Mouse (Mus musculus): ENCODE measurements at regions not wholly inside any gene's neighbourhood (a gene's known extent, or its start where the extent isn't known, plus 50 kb on each side); places are given as distances from the start of the nearest gene placed in this dataset.

GRCm38 (mm10) chr10:120706684-120707290 lies 192.1 kb downstream of the Msrb3 start:
- no peak overlapping the region for H3K27ac ChIP-seq (replicated peaks in 1 of 2; ENCODE audit: control insufficient read depth in 1 of 2, insufficient read depth in 1 of 2, low read depth in 2 of 2, low read length in 2 of 2)
- no peak overlapping the region for H3K4me2 ChIP-seq (ENCODE audit: low read length)
- no peaks in the 10 kb centered on the region for H3K9me3 ChIP-seq (ENCODE audit: control insufficient read depth, low read length)
- H3K4me3 ChIP-seq (ENCODE audit: control insufficient read depth in 1 of 2, insufficient read depth in 1 of 2, low read depth in 1 of 2, low read length in 2 of 2), result no peak overlapping the region
- H3K9ac ChIP-seq (ENCODE audit: low read length), result no peak overlapping the region
- no peaks in the 10 kb centered on the region for H3K36me3 ChIP-seq (ENCODE audit: control insufficient read depth, insufficient read depth, low read length)
- H3K27me3 ChIP-seq (ENCODE audit: control insufficient read depth, insufficient read depth, low read length), result no peaks in the 10 kb centered on the region
- WGBS, result 24% methylated on average over 7 of the region's 7 CpGs
- ATAC-seq (ENCODE audit: insufficient number of reproducible peaks, insufficient read depth, low FRiP score, low read depth), result no peak
- H3K4me1 ChIP-seq (ENCODE audit: control insufficient read depth in 2 of 2, insufficient read depth in 2 of 2, low read length in 2 of 2), result peaks cover 13 to 17% of the 10 kb centered on the region in 2 experiments

GRCm38 (mm10) chr10:120701833-120702232 lies 197.1 kb downstream of the Msrb3 start:
- ATAC-seq (ENCODE audit: insufficient number of reproducible peaks, insufficient read depth, low FRiP score, low read depth), result 0 out of 2 replicates have a peak, but pooled peaks have one; percentile 50
- no peak overlapping the region for H3K9ac ChIP-seq (ENCODE audit: low read length)
- H3K27ac ChIP-seq (replicated peaks in 1 of 2; ENCODE audit: control insufficient read depth in 1 of 2, insufficient read depth in 1 of 2, low read depth in 2 of 2, low read length in 2 of 2), result no peak overlapping the region
- 14% methylated on average over 11 of the region's 11 CpGs for WGBS
- peaks cover 10 to 12% of the 10 kb centered on the region in 2 experiments for H3K4me1 ChIP-seq (ENCODE audit: control insufficient read depth in 2 of 2, insufficient read depth in 2 of 2, low read length in 2 of 2)
- H3K36me3 ChIP-seq (ENCODE audit: control insufficient read depth, insufficient read depth, low read length), result no peaks in the 10 kb centered on the region
- no peaks in the 10 kb centered on the region for H3K9me3 ChIP-seq (ENCODE audit: control insufficient read depth, low read length)
- H3K4me2 ChIP-seq (ENCODE audit: low read length), result no peak overlapping the region; the same call in 1 of the 2 replicates
- H3K4me3 ChIP-seq (ENCODE audit: control insufficient read depth in 1 of 2, insufficient read depth in 1 of 2, low read depth in 1 of 2, low read length in 2 of 2), result no peak overlapping the region
- no peaks in the 10 kb centered on the region for H3K27me3 ChIP-seq (ENCODE audit: control insufficient read depth, insufficient read depth, low read length)

DNA sequence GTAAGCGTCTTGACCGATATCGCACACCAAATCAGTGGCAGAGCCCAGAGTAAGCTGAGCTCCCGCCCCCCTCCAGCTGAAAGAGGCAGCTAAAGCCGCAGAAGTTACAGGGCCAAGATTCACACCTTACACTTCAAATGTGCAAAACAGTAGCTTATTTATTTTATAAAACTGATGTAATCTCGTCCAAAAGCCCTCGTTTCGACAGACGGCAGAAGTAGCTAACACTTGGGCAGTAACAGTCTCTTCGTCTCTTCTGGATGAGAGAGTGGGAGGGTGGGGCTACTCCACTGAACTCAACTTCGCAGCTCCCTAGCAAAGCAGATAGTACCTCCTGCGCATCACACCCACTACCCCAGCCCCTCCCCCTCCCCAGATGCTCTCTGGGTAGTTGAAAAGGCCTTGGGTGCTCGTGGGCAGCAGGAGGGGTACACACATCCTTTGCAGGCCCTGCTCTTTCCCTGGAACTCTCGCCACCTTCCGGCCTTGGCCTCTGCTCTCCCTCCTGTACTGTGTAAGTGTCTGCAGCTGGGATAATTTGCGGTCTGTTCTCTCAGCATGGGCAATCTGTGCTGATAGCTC lies 201.5 kb downstream of the Msrb3 start:
- Histone ChIP-seq H3K9me3 (ENCODE audit: control insufficient read depth, low read length) (no peaks in the 10 kb centered on the region), H3K4me2 (ENCODE audit: low read length) (peak overlapping the region; percentile 50), H3K27me3 (ENCODE audit: control insufficient read depth, insufficient read depth, low read length) (no peaks in the 10 kb centered on the region), H3K4me3 (ENCODE audit: control insufficient read depth in 1 of 2, insufficient read depth in 1 of 2, low read depth in 1 of 2, low read length in 2 of 2) (0 out of 4 replicates have a peak overlapping the region, but pooled peaks of 1 of the 2 experiments have one; percentile 3), H3K9ac (ENCODE audit: low read length) (0 out of 2 replicates have a peak overlapping the region, but pooled peaks have one; percentile 42), H3K27ac (replicated peaks in 1 of 2; ENCODE audit: control insufficient read depth in 1 of 2, insufficient read depth in 1 of 2, low read depth in 2 of 2, low read length in 2 of 2) (peak overlapping the region in 1 of 2 experiments; percentile 64; a peak in 2 of 4 replicates), H3K4me1 (ENCODE audit: control insufficient read depth in 2 of 2, insufficient read depth in 2 of 2, low read length in 2 of 2) (peaks cover 22 to 36% of the 10 kb centered on the region in 2 experiments), H3K36me3 (ENCODE audit: control insufficient read depth, insufficient read depth, low read length) (no peaks in the 10 kb centered on the region)
- WGBS, result 14% methylated on average over 16 of the region's 16 CpGs
- ATAC-seq (ENCODE audit: insufficient number of reproducible peaks, insufficient read depth, low FRiP score, low read depth), result peak; percentile 73; the same call in 1 of the 2 replicates

- Histone ChIP-seq H3K27ac (replicated peaks in 1 of 2; ENCODE audit: control insufficient read depth in 1 of 2, insufficient read depth in 1 of 2, low read depth in 2 of 2, low read length in 2 of 2) (no peak overlapping the region), H3K4me3 (ENCODE audit: control insufficient read depth in 1 of 2, insufficient read depth in 1 of 2, low read depth in 1 of 2, low read length in 2 of 2) (no peak overlapping the region), H3K36me3 (ENCODE audit: control insufficient read depth, insufficient read depth, low read length) (no peaks in the 10 kb centered on the region), H3K9me3 (ENCODE audit: control insufficient read depth, low read length) (no peaks in the 10 kb centered on the region), H3K9ac (ENCODE audit: low read length) (no peak overlapping the region), H3K4me1 (ENCODE audit: control insufficient read depth in 2 of 2, insufficient read depth in 2 of 2, low read length in 2 of 2) (peaks cover 20 to 44% of the 10 kb centered on the region in 2 experiments), H3K27me3 (ENCODE audit: control insufficient read depth, insufficient read depth, low read length) (no peaks in the 10 kb centered on the region), H3K4me2 (ENCODE audit: low read length) (peak overlapping the region; percentile 50; the same call in 1 of the 2 replicates)
- 33% methylated on average over 2 of the region's 2 CpGs for WGBS
- ATAC-seq (ENCODE audit: insufficient number of reproducible peaks, insufficient read depth, low FRiP score, low read depth), result no peak
These were observed 202.4 kb downstream of the Msrb3 start for GRCm38 (mm10) chr10:120696481-120696880.

DNA sequence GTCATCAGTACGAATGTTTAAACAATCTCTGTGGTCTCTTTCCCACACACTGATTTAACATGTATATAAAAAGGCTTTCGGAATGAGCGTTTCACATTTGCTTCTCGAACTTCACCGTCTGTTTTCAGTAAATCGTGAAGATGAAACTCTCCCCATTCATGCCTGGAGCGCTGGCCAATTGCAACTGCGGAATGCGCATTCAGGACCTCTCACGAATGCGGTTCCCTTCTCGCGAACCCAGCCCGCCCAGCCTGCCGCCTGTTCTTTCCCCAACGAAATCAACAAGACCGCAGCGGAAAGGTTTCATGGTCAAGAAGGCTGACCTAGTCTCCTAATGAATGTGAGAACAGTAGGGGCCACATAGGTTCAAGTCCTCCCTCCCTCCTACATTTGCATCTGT lies 204.4 kb downstream of the Msrb3 start:
- 12% methylated on average over 18 of the region's 18 CpGs for WGBS
- Histone ChIP-seq H3K36me3 (ENCODE audit: control insufficient read depth, insufficient read depth, low read length) (no peaks in the 10 kb centered on the region), H3K9me3 (ENCODE audit: control insufficient read depth, low read length) (no peaks in the 10 kb centered on the region), H3K27ac (replicated peaks in 1 of 2; ENCODE audit: control insufficient read depth in 1 of 2, insufficient read depth in 1 of 2, low read depth in 2 of 2, low read length in 2 of 2) (peak overlapping the region in 1 of 2 experiments; percentile 39; a peak in 2 of 4 replicates), H3K4me2 (ENCODE audit: low read length) (peak overlapping the region; percentile 50), H3K4me3 (ENCODE audit: control insufficient read depth in 1 of 2, insufficient read depth in 1 of 2, low read depth in 1 of 2, low read length in 2 of 2) (peak overlapping the region; percentile 3 to 5; a peak in 1 of 4 replicates), H3K4me1 (ENCODE audit: control insufficient read depth in 2 of 2, insufficient read depth in 2 of 2, low read length in 2 of 2) (peaks cover 20 to 45% of the 10 kb centered on the region in 2 experiments), H3K27me3 (ENCODE audit: control insufficient read depth, insufficient read depth, low read length) (no peaks in the 10 kb centered on the region), H3K9ac (ENCODE audit: low read length) (0 out of 2 replicates have a peak overlapping the region, but pooled peaks have one; percentile 18)
- no peak for ATAC-seq (ENCODE audit: insufficient number of reproducible peaks, insufficient read depth, low FRiP score, low read depth)

GRCm38 (mm10) chr10:120691451-120691850 lies 207.4 kb downstream of the Msrb3 start:
- Histone ChIP-seq H3K4me2 (ENCODE audit: low read length) (no peak overlapping the region), H3K9me3 (ENCODE audit: control insufficient read depth, low read length) (no peaks in the 10 kb centered on the region), H3K4me1 (ENCODE audit: control insufficient read depth in 2 of 2, insufficient read depth in 2 of 2, low read length in 2 of 2) (peaks cover 14 to 36% of the 10 kb centered on the region in 2 experiments), H3K36me3 (ENCODE audit: control insufficient read depth, insufficient read depth, low read length) (no peaks in the 10 kb centered on the region), H3K27ac (replicated peaks in 1 of 2; ENCODE audit: control insufficient read depth in 1 of 2, insufficient read depth in 1 of 2, low read depth in 2 of 2, low read length in 2 of 2) (0 out of 4 replicates have a peak overlapping the region, but pooled peaks of 1 of the 2 experiments have one; percentile 38), H3K4me3 (ENCODE audit: control insufficient read depth in 1 of 2, insufficient read depth in 1 of 2, low read depth in 1 of 2, low read length in 2 of 2) (no peak overlapping the region), H3K27me3 (ENCODE audit: control insufficient read depth, insufficient read depth, low read length) (no peaks in the 10 kb centered on the region), H3K9ac (ENCODE audit: low read length) (no peak overlapping the region)
- no peak for ATAC-seq (ENCODE audit: insufficient number of reproducible peaks, insufficient read depth, low FRiP score, low read depth)
- WGBS, result 51% methylated on average over 3 of the region's 3 CpGs

- no peak overlapping the region for H3K4me3 ChIP-seq (ENCODE audit: control insufficient read depth in 1 of 2, insufficient read depth in 1 of 2, low read depth in 1 of 2, low read length in 2 of 2)
- H3K9me3 ChIP-seq (ENCODE audit: control insufficient read depth, low read length), result no peaks in the 10 kb centered on the region
- WGBS, result 17% methylated on average over 10 of the region's 10 CpGs
- no peak overlapping the region for H3K9ac ChIP-seq (ENCODE audit: low read length)
- peaks cover 8 to 9% of the 10 kb centered on the region in 2 experiments; a peak in 3 of 4 replicates for H3K4me1 ChIP-seq (ENCODE audit: control insufficient read depth in 2 of 2, insufficient read depth in 2 of 2, low read length in 2 of 2)
- no peak overlapping the region for H3K4me2 ChIP-seq (ENCODE audit: low read length)
- ATAC-seq (ENCODE audit: insufficient number of reproducible peaks, insufficient read depth, low FRiP score, low read depth), result peak; percentile 13; the same call in 1 of the 2 replicates
- no peaks in the 10 kb centered on the region for H3K36me3 ChIP-seq (ENCODE audit: control insufficient read depth, insufficient read depth, low read length)
- H3K27me3 ChIP-seq (ENCODE audit: control insufficient read depth, insufficient read depth, low read length), result no peaks in the 10 kb centered on the region
- H3K27ac ChIP-seq (replicated peaks in 1 of 2; ENCODE audit: control insufficient read depth in 1 of 2, insufficient read depth in 1 of 2, low read depth in 2 of 2, low read length in 2 of 2), result peak overlapping the region; percentile 59 to 70
These were observed 209.9 kb upstream of the Hmga2 start for GRCm38 (mm10) chr10:120686123-120686522.

Data from heart, embryonic 14.5 days (tissue).